Mouse (Mus musculus): ENCODE measurements around the gene Gch1.

Gch1 gene

DNA sequence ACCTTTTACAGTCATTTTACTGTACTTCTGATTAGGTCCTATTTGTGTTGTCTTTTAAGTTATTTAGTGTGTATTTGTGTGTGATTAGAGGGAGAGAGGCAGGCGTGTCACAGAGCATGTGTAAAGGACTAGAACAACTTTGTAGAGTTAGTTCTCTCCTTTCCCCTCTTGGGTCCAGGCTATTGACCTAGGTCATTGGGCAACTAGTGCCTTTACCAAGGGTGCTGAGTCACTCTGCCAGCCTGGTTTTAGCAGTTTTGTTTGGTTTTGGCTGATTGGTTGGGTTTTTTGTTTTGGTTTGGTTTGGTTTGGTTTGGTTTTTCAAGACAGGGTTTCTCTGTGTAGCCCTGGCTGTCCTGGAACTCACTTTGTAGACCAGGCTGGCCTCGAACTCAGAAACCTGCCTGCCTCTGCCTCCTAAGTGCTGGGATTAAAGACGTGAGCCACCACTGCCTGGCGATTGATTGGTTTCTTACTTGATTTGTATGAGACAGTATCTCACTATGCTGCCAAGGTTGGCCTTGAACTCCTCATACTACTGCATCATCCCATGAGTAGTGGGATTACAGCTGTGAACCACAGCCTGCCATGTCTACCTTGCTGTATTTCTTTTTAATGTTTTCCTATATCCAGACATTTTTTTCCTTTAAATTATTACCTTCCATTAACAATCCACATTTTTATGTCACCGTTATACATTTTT lies 16.2 kb upstream of the Gch1 start:
- no peak for DNase-seq

DNA sequence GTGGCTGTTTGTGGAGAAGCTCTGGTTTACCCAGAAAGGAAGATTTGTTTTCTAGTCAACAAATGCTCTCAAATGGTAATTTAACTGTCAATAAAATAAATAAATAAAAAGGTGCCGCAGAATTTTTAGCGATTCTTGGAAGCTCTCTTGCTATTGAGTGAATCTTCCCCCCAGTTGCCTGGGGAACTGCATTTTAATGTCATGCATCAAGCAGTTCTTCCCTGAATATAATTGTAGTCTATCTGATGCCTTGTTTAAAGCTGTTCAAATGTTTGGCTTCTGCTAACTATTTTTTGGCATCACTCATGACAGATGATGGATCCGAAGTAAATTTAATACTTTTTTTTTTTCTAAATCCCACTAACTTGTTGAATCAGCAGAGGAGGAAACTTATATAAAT lies 8.1 kb upstream of the Gch1 start:
- no peak for DNase-seq

DNA sequence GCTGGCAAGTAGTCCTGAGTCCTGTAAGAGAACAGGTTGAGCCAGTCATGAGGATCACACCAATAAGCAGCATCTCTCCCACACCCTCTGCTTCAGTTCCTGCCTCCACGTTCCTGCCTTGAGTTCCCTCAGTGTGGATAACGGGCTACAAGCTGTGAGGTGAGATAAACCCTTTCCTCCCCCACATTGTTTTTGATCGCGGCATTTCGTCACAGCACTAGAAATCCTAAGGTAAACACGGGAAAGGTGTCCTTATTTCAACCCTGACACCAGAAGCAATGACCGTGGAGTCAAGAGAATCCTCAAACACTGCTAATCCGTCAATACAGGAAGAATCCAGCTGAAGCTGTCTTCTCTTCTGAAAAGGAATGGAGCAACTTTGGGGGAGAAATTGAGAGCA lies 7.5 kb upstream of the Gch1 start:
- no peak for DNase-seq

DNA sequence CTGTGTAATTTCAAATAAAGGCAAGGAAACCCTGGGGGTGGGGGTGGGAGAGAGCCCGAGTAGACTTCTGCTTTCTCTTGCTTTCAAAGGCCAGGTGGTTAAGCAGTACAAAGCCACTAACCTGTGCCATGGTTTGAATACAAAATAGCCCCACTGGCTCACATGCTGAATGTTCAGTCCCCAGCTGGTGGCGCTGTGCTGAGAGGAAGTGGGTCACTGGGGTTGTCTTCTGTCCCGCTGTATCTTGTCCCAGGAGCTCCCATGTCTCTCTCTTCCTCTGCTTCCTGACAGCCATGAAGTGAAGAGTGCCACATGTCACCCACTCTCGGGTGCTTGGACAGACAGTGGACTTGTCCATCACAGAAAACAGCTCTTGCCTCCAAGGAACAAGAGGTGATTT lies 4.9 kb upstream of the Gch1 start:
- DNase-seq, result no peak

DNA sequence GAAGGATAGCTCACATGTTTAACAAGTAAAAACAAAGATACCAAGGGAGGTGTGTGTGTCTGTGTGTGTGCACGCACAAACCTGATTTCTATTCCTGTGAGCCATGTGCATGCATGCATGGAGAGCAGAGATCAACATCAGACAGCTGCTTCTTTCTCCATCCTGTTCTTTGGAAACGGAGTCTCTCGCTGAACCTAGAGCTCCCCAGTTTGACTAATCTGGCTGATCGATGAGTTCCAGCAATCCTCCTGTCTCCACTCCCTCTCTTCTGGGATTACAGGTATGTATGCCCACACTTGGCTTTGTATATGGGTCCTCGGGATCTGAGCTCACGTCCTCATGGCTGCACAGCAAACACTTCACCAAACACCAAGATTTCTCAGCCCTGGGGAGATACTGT lies 4.3 kb upstream of the Gch1 start:
- no peak for DNase-seq

DNA sequence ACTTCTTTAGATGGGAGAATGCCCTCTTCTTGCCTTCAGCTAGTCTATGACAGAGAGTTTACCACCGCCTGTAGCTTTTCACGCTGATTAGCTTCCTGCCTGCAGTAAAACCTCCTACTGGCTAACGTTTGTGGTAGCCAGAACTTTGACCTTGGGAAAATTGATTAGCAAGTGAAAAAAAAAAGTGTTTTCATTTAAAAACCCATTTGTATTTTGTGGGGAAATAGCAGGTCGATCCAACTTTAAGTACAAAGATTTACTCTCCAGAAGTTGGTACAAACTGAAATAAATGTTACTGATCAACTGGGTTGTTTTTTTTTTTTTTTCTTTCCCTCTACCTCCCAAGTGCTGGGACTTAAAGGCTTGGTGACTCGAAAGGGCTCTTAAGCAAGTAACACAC lies 2.6 kb upstream of the Gch1 start:
- DNase-seq, result no peak

DNA sequence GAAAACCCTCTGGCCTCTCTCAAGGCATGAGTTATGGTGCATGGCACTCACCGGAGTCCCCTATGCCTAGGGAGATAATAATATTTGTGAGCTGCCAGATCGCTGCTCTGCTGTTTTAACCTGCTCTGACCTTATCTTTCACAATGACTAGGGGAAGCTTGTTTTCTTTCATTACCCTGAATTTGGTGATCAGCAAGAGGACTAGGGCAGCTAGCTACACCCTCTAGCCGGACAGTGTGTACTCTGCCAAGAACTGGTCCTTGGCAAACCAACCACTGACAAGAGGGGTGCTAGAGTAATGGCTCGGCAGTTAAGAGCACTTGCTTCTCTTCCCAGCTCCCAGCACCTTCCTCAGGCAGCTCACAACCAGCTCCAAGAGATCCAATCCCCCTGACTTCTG lies 1.4 kb upstream of the Gch1 start:
- DNase-seq, result no peak

DNA sequence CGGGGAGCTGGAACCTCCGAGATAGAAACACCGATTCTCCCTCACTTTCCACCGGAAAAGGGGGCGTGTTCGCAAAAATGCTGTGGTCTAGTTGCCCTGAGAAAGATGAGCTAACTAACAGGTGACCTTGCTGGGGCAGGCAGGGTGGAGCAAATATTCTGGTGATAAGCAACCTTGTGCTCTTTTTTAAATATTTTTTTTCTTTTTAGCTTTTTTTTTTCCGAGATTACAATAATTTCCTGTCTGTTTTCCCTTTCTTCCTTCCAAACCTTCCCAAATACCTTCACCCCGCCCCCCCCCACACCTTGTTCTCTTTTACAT lies 382 bp upstream of the Gch1 start:
- DNase-seq, result no peak

DNA sequence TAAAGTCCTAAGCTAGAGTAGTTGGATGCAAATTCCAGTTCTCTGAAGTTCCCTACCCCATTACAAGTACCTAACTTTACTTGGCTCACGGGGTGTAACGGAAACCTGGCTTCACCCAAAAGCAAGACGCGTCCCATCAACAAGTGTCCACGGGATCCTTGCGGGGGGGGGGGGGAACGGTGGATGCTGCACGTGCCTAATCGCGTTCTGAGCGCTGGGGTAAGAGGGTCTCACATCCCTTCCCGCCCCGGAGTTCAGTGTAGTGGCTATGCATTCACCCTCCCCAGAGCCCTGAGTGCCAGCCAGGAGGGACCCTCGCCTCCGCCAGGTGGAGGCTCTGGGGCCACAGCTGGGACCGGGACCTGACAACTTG lies 752 bp downstream of the Gch1 start:
- no peak for DNase-seq

DNA sequence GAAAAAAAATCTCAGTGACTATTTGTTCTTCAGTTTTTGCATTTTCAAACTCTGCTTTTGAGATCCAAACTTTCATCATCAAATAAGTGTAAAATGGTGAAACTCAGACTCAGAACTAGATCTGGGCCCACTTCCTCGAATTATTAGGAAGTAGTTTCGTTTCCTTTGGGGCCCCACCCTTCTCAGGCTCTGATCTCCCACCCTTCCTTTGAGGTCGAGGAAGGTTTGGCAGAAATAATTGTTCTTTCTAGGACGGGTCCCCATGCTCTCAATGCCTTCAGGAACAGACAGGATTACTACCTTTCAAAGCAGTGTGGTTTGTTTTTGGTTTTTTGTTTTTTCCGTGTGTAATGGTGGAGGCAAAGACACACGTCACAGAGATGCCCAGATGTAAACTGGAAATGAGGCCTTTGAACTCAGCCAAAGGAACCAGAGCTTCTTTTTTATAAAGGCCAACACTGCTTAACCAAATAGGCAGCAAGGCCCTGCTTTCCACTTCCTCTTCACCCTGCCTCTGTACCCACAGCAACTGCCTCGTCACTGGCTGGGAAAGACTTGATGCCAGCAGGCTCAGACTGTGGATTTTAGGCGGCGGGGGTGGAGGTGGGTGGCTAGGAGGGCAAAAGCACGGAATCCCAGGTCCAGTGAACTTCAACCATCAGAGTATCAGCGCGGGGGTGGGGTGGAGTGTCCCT lies 1.4 kb downstream of the Gch1 start:
- DNase-seq, result no peak

DNA sequence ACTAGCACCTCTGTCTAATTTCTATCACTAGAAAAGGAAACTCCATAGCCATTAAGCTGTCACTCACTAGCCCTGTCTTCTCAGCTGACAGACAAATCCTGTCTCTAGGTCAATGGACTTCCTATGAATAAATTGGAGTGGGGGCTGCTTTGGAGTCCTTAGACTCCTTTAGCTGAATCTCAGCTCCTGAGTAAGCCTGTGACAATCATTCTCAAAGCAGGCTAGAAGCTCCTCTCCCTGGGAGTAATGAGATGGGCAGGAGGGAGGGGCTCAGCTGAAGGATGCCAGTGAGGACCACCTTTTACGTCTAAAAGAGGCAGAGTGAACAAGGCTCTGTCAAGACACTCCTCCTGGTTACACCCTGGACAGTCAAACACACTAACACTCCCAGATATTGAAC lies 2.0 kb downstream of the Gch1 start:
- no peak for DNase-seq

DNA sequence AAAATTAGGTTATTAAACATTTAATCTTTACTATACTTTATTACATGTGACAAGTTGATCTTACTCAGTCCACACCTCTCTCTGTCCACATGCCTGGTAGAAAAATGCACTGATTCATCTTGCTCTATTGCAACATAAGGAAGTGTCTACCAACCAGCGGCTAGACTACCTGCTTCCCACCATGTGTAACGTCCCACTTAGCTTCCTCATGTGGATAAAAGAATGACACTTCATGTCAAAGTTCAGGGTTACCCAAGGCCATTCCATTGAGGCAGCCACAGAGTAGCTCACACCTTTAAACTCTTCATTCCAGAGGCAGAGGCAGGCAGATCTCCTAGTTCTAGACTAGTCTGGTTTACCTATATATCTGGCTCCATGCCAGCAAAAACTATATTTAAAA lies 2.7 kb downstream of the Gch1 start:
- DNase-seq, result no peak

DNA sequence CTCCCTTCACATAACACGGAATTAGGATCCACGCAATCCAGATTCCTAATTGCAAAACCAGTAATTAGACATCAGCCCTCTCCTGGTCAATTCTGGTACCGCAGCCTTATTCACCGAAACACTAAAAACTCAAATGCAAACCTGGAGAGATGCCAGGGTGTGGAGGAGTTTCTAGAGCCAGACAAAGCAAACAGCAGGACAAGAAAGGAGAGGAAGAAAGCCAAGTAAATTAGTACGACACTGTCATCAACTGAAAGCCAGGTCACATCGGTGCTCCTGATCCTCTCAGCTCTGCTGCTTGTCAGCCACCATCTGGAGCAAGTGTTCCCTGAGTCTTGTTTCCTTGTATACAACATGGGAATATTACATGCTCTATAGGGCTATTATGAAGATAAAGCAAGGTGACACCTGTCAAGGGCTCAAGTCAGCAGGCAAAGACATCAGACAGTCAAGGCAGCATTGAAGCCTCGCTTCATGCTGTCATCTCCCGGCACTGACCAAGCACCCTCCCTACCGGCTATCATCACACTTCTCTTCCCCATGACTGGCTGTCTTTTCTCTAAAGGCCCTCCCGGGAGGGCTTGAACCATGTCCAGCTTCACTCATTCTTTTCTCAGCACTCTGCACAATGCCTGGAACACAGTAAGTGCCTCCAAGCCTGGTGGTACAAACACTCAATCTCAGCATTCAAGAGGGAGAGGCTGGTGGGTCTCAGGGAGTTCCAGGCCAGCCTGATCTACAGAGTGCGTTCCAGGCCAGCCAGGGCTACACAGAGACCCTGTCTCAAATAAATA lies 7.5 kb downstream of the Gch1 start:
- DNase-seq, result peak; percentile 43 to 58

DNA sequence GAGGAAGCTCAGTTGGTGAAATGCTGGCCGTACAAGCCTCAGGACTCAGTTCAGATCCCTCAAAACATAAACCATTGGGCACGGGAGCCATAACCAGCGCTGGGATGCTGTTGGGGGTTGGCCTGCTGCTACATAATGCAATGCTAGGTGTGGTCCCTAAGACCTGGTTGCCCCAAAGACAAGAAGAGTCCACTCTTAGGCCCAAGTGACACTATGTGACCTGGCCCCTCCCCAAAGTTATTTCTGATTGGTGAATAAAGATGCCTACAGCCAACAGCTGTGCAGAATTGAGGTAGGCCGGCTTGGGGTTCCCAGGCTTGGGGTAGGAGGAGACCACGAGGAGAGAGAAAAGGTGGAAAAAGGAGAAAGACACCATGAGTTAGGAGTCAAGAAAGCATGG lies 10.4 kb downstream of the Gch1 start:
- no peak for DNase-seq

DNA sequence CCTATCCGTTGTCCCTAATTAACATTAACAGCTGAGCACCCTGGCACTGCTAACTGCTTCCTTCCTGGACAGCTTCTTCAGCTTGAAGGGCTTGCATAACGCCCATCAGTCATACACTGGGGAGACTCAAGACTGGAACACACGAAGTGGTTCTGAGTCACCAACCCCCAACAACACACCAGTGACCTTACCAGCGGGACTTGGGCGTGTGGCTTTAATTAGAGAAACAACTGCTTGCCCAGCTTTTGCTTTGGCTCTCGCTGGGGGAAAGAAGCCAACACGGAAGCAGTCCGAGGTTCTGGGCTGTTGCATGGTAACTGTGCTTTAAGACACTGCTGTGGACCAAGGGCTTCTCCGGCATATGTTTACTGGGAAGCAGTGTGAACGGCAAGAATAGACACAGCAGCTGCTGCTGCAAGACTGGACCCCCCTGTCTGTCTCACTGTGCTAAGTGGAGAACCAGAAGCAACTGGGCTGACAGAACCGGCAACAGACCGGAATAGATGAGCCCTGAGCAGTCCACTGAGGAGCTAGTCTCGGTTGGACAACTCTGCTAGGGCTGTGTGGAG lies 11.3 kb downstream of the Gch1 start:
- DNase-seq, result peak; percentile 3 to 14

DNA sequence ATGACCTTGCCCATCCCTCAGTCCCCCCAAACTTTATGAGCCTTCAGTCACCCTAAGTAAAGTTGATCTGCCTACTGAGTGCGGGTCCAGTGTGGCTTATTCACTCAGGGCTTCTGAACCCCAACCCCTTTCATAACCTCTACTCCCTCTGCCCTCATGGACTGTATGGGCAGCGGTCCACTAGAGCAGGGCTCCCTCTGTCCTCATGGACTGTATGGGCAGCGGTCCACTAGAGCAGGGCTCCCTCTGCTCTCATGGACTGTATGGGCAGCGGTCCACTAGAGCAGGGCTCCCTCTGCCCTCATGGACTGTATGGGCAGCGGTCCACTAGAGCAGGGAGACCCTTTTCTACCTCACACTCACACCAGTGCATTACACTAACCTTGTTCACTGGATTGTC lies 13.0 kb downstream of the Gch1 start:
- DNase-seq, result no peak

DNA sequence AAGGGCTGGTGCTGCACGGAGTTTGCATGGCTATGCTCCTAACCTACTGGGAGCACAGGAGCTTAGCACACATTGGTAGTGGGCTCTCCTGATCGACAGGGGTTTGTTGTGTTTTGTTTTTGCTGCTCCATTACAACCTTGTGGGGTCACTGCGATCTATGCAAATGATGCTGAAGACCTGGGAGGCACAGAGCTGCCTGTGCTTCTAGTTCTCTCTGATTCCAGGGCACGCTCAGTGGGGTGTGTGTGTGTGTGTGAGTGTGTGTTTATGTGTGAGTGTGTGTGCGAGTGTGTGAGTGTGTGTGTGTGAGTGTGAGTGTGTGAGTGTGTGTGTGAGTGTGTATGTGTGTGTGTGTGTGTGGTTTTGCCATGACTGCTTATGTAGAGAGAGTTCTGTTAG lies 14.1 kb downstream of the Gch1 start:
- no peak for DNase-seq

DNA sequence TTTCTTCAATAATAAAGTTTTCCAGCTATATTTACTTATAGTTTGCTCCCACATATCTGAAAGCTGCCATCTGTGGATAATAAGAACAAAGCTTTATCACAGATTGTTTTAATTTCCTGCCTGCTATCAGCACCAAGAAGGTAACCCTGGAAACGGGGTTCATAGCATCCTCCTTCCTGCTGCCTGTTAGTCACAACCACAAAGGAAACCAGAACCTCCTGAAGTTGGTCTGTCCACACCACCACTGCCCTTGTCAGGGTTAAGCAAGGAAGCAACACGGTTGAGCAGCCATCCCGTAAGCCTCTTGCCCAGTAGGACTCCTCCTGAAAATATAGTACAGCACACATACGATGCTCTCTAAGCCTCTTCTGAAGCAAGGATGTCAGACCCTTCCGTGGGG lies 17.1 kb downstream of the Gch1 start:
- DNase-seq, result no peak

DNA sequence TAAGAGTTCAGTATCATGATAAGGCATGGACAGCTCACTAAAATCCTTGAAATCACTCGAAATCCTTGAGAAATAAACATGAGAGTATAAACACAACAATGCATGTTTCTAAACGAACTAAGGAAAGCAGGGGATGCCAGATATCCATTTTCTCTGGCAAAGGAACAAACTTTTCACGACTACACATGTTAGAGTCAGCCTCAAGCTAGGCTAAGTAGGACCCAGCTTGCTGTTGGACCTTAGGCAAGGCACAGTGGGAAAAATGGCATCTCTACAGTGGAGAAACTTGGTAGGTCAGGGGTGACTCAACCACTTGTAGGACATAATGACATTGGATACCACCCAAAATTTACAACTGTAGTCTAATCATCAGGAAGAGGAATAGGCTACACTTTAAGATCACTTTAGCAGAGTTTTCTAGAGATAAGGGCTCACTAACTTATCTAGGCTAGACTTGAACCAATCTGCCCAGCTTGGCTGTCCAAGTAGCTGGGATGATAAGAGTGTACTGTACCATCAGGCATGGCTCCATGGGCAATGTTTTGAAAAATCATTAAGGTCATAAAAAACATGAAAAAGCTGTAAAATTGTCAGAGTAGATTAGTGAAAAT lies 18.6 kb downstream of the Gch1 start:
- DNase-seq, result no peak

DNA sequence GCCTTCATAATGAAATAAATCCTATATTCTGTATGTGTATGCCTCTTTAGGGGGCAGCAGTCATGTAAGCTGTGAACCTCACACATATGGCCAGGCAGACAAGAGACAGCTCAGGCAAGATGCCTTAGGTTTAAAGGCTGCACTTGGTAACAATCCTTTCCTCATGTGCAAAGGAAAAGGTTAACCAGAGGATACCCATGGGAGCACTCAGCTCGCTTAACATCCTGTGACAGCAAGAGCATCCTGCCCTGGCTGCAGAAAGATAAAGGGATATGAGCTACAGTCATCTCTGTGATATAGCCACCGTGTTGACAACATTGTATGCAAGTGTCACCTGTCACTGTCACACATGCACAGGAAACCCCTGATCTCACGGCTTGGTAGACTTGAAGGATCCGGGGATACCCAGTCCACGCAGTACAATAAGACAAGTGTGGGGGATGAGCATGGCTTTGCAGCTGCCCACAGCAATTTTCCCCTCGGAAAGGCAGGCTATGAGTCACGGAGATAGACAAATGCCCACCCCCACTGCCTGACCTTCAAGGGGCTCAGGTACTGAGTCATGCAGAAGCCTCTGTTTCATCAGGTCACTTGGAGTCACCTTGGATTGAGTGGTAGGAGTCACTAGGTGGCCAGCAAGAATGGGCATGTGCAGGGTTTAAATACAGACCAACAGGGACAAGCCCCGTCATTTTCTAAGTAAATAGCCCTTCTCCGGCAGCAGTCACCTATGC lies 19.4 kb downstream of the Gch1 start:
- DNase-seq, result no peak

DNA sequence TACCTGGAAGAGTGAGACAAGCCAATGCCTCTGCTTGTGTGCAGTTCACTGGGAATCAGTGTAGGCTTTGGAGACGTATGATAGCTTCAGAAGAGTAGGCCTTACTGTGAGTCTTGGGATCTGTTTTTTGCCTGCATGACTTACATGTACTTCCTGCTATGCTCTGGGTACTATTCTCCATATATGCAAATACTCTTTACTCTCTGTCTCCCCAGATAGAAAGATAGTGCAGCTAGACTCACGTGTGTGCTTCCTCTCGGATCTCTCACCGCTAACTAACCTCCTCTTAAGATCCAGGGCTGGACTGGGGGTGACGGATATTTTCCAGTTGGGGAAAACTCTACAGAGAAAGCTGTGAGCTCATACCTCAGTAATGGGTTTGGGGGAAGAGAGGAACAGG lies 23.5 kb downstream of the Gch1 start:
- no peak for DNase-seq

DNA sequence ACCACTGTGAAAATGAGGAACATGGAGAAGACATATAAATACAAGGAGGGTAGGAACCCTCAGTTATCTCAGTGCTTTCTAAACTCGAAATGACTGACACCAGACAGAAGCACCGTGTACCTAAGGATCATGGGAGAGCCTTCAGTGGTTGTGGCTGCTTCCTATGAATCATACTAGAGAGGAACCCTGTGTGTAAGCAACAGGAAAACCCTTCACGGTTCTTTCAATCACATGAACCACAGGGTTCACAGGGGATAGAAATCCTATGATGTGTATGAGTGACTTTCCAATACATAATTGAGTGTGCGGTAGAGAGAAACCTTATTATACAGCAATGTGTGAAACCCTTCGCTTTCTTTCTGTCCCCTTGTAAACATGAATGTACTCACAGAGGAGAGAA lies 24.1 kb downstream of the Gch1 start:
- DNase-seq, result no peak

DNA sequence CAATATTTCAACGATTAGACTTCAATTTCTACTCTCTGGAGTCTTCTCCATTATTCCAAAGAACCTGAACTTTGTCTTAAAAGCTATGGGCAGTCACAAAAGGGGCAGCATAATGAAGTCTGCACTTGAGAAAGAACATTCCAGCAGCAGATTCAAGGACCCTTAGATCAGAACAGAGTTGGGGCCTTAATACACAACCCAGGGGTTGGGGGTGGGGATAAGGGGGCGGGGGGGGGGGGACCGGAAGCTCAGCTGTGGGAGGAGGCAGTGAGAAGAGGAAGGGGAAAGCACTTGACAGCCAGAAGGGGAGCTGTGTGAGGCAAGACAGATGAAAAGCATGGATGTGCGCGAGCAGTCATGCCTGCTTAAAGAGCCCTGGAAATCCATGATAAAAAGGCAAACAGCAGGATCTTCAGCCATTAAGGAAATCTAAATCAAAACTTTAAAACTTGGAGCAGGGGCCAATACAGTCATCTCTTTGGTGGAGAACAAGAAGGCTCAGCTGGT lies 27.2 kb downstream of the Gch1 start:
- no peak for DNase-seq

Measured in cerebellum, postnatal 36 days (tissue).